ENCODE assay signal across 9 mouse cellular contexts in the genomic region with DNA sequence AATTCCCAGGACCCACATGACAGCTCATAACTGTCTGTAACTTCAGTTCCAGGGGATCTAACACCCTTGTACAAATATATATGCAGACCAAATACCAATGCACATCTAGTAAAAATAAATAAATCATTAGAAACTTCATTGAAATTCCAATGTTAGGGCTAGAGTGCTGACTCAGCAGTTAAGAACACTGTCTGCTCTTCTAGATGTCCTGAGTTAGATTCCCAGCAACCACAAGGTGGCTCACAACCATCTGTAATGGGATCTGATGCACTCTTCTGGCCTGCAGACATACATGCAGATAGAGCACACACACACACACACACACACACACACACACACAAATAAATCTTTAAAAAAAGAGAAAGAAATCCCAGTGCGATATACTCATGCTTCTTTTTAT. TPM values are rescaled to one million over a fixed set of nuclear protein-coding genes. Genes with fewer than 3 reads are reported as not detected.
DNase-seq lines count a peak whose midpoint lies in the region; ATAC-seq and TF ChIP-seq lines count a peak whose summit lies in the region.
"Had no signal": no experiment of that assay in that cellular context is flagged by ENCODE, and none has a peak within 500 bp of the region (broad histone marks: within the 10 kb centered on the region; RNA-seq: fewer than 3 reads in every experiment).

No protein-coding gene starts in this region.

- H3K4me2 ChIP-seq in heart, embryonic 11.5 days: no peak overlapping the region
- H3K4me2 ChIP-seq in midbrain, postnatal 0 days (ENCODE audit: low read depth, low read length, poor library complexity, severe bottlenecking): no peak overlapping the region
- H3K4me2 ChIP-seq in midbrain, embryonic 11.5 days: no peak overlapping the region
- H3K4me2 ChIP-seq in forebrain, embryonic 11.5 days (ENCODE audit: low read depth, low read length, severe bottlenecking): no peak overlapping the region

- peak; percentile 14 to 42 for DNase-seq in heart, adult 18-20 months
- DNase-seq in midbrain, postnatal 0 days (ENCODE audit: low spot score): peak; percentile 33
- no peak for DNase-seq in midbrain, embryonic 11.5 days (ENCODE audit: low spot score, missing footprints)
- DNase-seq in kidney, adult 9 months: peak; percentile 33
- peak; percentile 20 for DNase-seq in thymus, postnatal 25 days
- no peak for DNase-seq in forebrain, embryonic 11.5 days (ENCODE audit: low spot score)
- no peak for DNase-seq in adrenal gland, postnatal 4 days (ENCODE audit: low spot score in 2 of 2)
- DNase-seq: cerebellum, adult 8-10 months had no signal

- peak; percentile 52 for TF ChIP-seq CTCF in midbrain, postnatal 0 days (IDR thresholded peaks at IDR 0.05)

- no peaks in the 10 kb centered on the region for H3K36me3 ChIP-seq in heart, embryonic 11.5 days (ENCODE audit: control insufficient read depth, insufficient read depth, low read length)
- H3K36me3 ChIP-seq in midbrain, postnatal 0 days (ENCODE audit: insufficient read depth, low read length): no peaks in the 10 kb centered on the region
- no peaks in the 10 kb centered on the region for H3K36me3 ChIP-seq in midbrain, embryonic 11.5 days (ENCODE audit: control insufficient read depth, insufficient read depth, low read length)
- H3K36me3 ChIP-seq in forebrain, embryonic 11.5 days (ENCODE audit: control insufficient read depth, insufficient read depth, low read length): no peaks in the 10 kb centered on the region

- WGBS in heart, embryonic 11.5 days (ENCODE audit: insufficient replicate concordance): 97% methylated on average over 1 of the region's 1 CpGs
- 97% methylated on average over 1 of the region's 1 CpGs for WGBS in midbrain, postnatal 0 days
- WGBS in midbrain, embryonic 11.5 days: 100% methylated on average over 1 of the region's 1 CpGs
- WGBS in forebrain, embryonic 11.5 days: 97% methylated on average over 1 of the region's 1 CpGs

- H3K9me3 ChIP-seq in heart, embryonic 11.5 days (replicated peaks; ENCODE audit: control insufficient read depth, low read length): no peaks in the 10 kb centered on the region
- no peaks in the 10 kb centered on the region for H3K9me3 ChIP-seq in midbrain, postnatal 0 days (ENCODE audit: low read length)
- H3K9me3 ChIP-seq in midbrain, embryonic 11.5 days (ENCODE audit: control insufficient read depth, low read length): no peaks in the 10 kb centered on the region
- H3K9me3 ChIP-seq in forebrain, embryonic 11.5 days (ENCODE audit: control insufficient read depth, low read length): no peaks in the 10 kb centered on the region

- H3K27ac ChIP-seq in heart, embryonic 11.5 days (ENCODE audit: low read depth, low read length): no peak overlapping the region
- no peak overlapping the region for H3K27ac ChIP-seq in midbrain, postnatal 0 days (ENCODE audit: low read depth, low read length)
- H3K27ac ChIP-seq in midbrain, embryonic 11.5 days (ENCODE audit: low read depth, low read length): no peak overlapping the region
- no peak overlapping the region for H3K27ac ChIP-seq in forebrain, embryonic 11.5 days (ENCODE audit: low read depth, low read length)

- H3K9ac ChIP-seq in heart, embryonic 11.5 days (ENCODE audit: low read depth, low read length): no peak overlapping the region
- no peak overlapping the region for H3K9ac ChIP-seq in midbrain, postnatal 0 days (replicated peaks; ENCODE audit: low read length, poor library complexity, severe bottlenecking)
- H3K9ac ChIP-seq in midbrain, embryonic 11.5 days (ENCODE audit: low read length): no peak overlapping the region
- H3K9ac ChIP-seq in forebrain, embryonic 11.5 days (ENCODE audit: low read length): no peak overlapping the region

- no peaks in the 10 kb centered on the region for H3K27me3 ChIP-seq in heart, embryonic 11.5 days (ENCODE audit: control insufficient read depth, insufficient read depth, low read length)
- no peaks in the 10 kb centered on the region for H3K27me3 ChIP-seq in midbrain, postnatal 0 days (ENCODE audit: insufficient read depth, low read length)
- H3K27me3 ChIP-seq in midbrain, embryonic 11.5 days (ENCODE audit: control insufficient read depth, insufficient read depth, low read length): no peaks in the 10 kb centered on the region
- no peaks in the 10 kb centered on the region for H3K27me3 ChIP-seq in forebrain, embryonic 11.5 days (ENCODE audit: control insufficient read depth, insufficient read depth, low read length)

- no peak overlapping the region for H3K4me3 ChIP-seq in heart, embryonic 11.5 days (ENCODE audit: low read depth, low read length)
- no peak overlapping the region for H3K4me3 ChIP-seq in midbrain, postnatal 0 days (ENCODE audit: low read depth, low read length)
- no peak overlapping the region for H3K4me3 ChIP-seq in midbrain, embryonic 11.5 days (ENCODE audit: low read depth, low read length)
- no peak overlapping the region for H3K4me3 ChIP-seq in forebrain, embryonic 11.5 days (ENCODE audit: low read depth, low read length)

- H3K4me1 ChIP-seq in heart, embryonic 11.5 days (ENCODE audit: control insufficient read depth, insufficient read depth, low read length): peaks cover 17% of the 10 kb centered on the region
- H3K4me1 ChIP-seq in midbrain, postnatal 0 days (ENCODE audit: insufficient read depth, low read length): 0 out of 2 replicates have a peak, but pooled peaks cover 3% of the 10 kb centered on the region
- H3K4me1 ChIP-seq in midbrain, embryonic 11.5 days (ENCODE audit: control insufficient read depth, insufficient read depth, low read length): peaks cover 3% of the 10 kb centered on the region
- 0 out of 2 replicates have a peak, but pooled peaks cover 2% of the 10 kb centered on the region for H3K4me1 ChIP-seq in forebrain, embryonic 11.5 days (replicated peaks; ENCODE audit: control insufficient read depth, insufficient read depth, low read length)

- no peak for ATAC-seq in heart, embryonic 11.5 days (replicated peaks; ENCODE audit: insufficient number of reproducible peaks, low FRiP score, low TSS enrichment)
- no peak for ATAC-seq in midbrain, postnatal 0 days (ENCODE audit: low FRiP score)
- ATAC-seq in midbrain, embryonic 11.5 days (ENCODE audit: low FRiP score): no peak
- ATAC-seq in forebrain, embryonic 11.5 days (replicated peaks; ENCODE audit: low FRiP score): no peak

RNA-seq across cellular contexts. Expression of a gene that starts 4.6 kb away (rescaled TPM):
- total RNA-seq in heart, adult 18-20 months (2021): 10 to 100 TPM; 14.7 to 19.4 TPM
- polyA plus RNA-seq in heart, embryonic 11.5 days (2014; fragmentation: Nextera tagmentation; extraction: Ambion mirVana): 37.0 and 39.6 TPM in 2 replicates
- 269 and 303 TPM in 2 replicates for total RNA-seq in midbrain, postnatal 0 days (2014; rRNA removed)
- 88.0 and 98.2 TPM in 2 replicates for polyA plus RNA-seq in midbrain, postnatal 0 days (2015; fragmentation: Nextera tagmentation; extraction: Ambion mirVana)
- 50.0 and 59.9 TPM in 2 replicates for polyA plus RNA-seq in midbrain, embryonic 11.5 days (2014; fragmentation: Nextera tagmentation; extraction: Ambion mirVana)
- polyA plus RNA-seq in forebrain, embryonic 11.5 days (2014; fragmentation: Nextera tagmentation; extraction: Ambion mirVana): 58.5 and 66.8 TPM in 2 replicates
- 10 to 100 TPM; 45.0 to 54.9 TPM for total RNA-seq in adrenal gland, postnatal 4 days (2021)

Comparison
In these comparisons a context has a peak if more than half of its experiments do, and no peak if none do; other contexts are left out.
1. DNase-seq: peak in heart, adult 18-20 months (2 of 2), midbrain, postnatal 0 days (single experiment), kidney, adult 9 months (single experiment) and thymus, postnatal 25 days (single experiment); none in midbrain, embryonic 11.5 days (single experiment), forebrain, embryonic 11.5 days (single experiment) and adrenal gland, postnatal 4 days (0 of 2).